Comparison of ENCODE assay signal across 8 mouse cellular contexts in the genomic region with DNA sequence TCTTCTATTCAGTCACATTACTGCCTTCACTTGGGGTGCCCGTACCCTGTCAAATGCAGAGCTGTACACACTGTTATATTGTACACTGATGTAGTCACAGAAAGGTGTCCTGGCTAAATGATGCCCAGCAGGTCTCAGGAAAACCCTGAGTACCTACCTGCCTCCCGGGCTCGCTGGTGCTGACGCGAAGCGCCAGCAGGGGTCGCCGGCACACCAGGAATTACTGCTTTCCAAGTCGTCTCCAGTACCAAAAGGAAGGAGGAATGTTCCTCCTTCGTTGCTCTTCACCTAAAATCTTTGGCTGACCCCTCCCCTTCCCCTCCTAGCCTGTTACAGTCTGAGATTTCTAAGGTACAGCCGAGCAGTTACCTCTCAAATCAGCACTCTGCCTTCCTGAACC. TPM values are rescaled to one million over a fixed set of nuclear protein-coding genes. Genes with fewer than 3 reads are reported as not detected.
A peak's percentile ranks its signal among the peaks of the same experiment; 100 is the strongest.
DNase-seq lines count a peak whose midpoint lies in the region; ATAC-seq and TF ChIP-seq lines count a peak whose summit lies in the region.

No protein-coding gene starts in this region.

- no peak overlapping the region for H3K27ac ChIP-seq in kidney, embryonic 16.5 days (ENCODE audit: low read length)
- no peak overlapping the region for H3K27ac ChIP-seq in limb, embryonic 14.5 days (replicated peaks; ENCODE audit: low read depth, low read length)

- no peak overlapping the region for H3K9ac ChIP-seq in kidney, embryonic 16.5 days (replicated peaks; ENCODE audit: low read length)
- no peak overlapping the region for H3K9ac ChIP-seq in limb, embryonic 14.5 days (ENCODE audit: low read depth, low read length, severe bottlenecking)

- peaks cover 8% of the 10 kb centered on the region for H3K4me1 ChIP-seq in kidney, embryonic 16.5 days (ENCODE audit: insufficient read depth, low read length)
- H3K4me1 ChIP-seq in limb, embryonic 14.5 days (ENCODE audit: control insufficient read depth, insufficient read depth, low read length), result peaks cover 4% of the 10 kb centered on the region; the same call in 1 of the 2 replicates

- peak; percentile 43; the same call in 1 of the 2 replicates for ATAC-seq in kidney, embryonic 16.5 days (ENCODE audit: low FRiP score, low TSS enrichment)
- ATAC-seq in limb, embryonic 14.5 days (ENCODE audit: low FRiP score, low read depth), result peak; percentile 62; the same call in 1 of the 2 replicates

- 1% methylated on average over 11 of the region's 11 CpGs for WGBS in kidney, embryonic 16.5 days
- 2% methylated on average over 11 of the region's 11 CpGs for WGBS in limb, embryonic 14.5 days

- peaks cover 67% of the 10 kb centered on the region for H3K27me3 ChIP-seq in kidney, embryonic 16.5 days (ENCODE audit: insufficient read depth, low read length)
- peaks cover 47% of the 10 kb centered on the region for H3K27me3 ChIP-seq in limb, embryonic 14.5 days (ENCODE audit: control insufficient read depth, insufficient read depth, low read length)

- no peaks in the 10 kb centered on the region for H3K9me3 ChIP-seq in kidney, embryonic 16.5 days (ENCODE audit: low read length)
- H3K9me3 ChIP-seq in limb, embryonic 14.5 days (ENCODE audit: control insufficient read depth, low read length), result no peaks in the 10 kb centered on the region

- H3K4me3 ChIP-seq in kidney, embryonic 16.5 days (ENCODE audit: low read length), result no peak overlapping the region
- H3K4me3 ChIP-seq in limb, embryonic 14.5 days (replicated peaks; ENCODE audit: low read length), result no peak overlapping the region

- TF ChIP-seq POLR2A in limb, embryonic 14.5 days (IDR thresholded peaks at IDR 0.05; ENCODE audit: borderline replicate concordance, extremely low read depth, insufficient read depth, insufficient read length), result no peak

- H3K36me3 ChIP-seq in kidney, embryonic 16.5 days (ENCODE audit: insufficient read depth, low read length), result no peaks in the 10 kb centered on the region
- H3K36me3 ChIP-seq in limb, embryonic 14.5 days (ENCODE audit: control insufficient read depth, insufficient read depth, low read length), result no peaks in the 10 kb centered on the region

- H3K4me2 ChIP-seq in kidney, embryonic 16.5 days (replicated peaks; ENCODE audit: low read depth, low read length), result no peak overlapping the region
- no peak overlapping the region for H3K4me2 ChIP-seq in limb, embryonic 14.5 days (replicated peaks; ENCODE audit: low read depth, low read length, severe bottlenecking)

- peak; percentile 76 for DNase-seq in 3134 (ENCODE audit: extremely low read depth, insufficient read length, low spot score)
- peak; percentile 63 for DNase-seq in Muller cell, postnatal 12 days (ENCODE audit: inconsistent ontology term)
- DNase-seq in cerebellum, postnatal 14 days, result peak; percentile 95
- DNase-seq in gastrocnemius, adult 8-10 months (ENCODE audit: low spot score in 2 of 2), result peak; percentile 47 to 65
- peak; percentile 67 for DNase-seq in limb, embryonic 14.5 days (ENCODE audit: low spot score)
- peak; percentile 29 for DNase-seq in ovary, adult 18-20 months (ENCODE audit: low spot score)
- peak; percentile 48 for DNase-seq in thymus, postnatal 0 days (ENCODE audit: low spot score)

RNA-seq across cellular contexts. Expression of a gene that starts 23.8 kb away (rescaled TPM):
- total RNA-seq in gastrocnemius, adult 8-10 months (2022), result 10 to 100 TPM; 65.5 to 80.9 (median 72.9) TPM
- polyA plus RNA-seq in kidney, embryonic 16.5 days (2015; fragmentation: Nextera tagmentation; extraction: Ambion mirVana), result 60.4 and 63.2 TPM in 2 replicates
- polyA plus RNA-seq in limb, embryonic 14.5 days (2012; rRNA removed), result 54.7 and 57.5 TPM in 2 replicates
- 56.6 and 62.9 TPM in 2 replicates for polyA plus RNA-seq in limb, embryonic 14.5 days (2014; fragmentation: Nextera tagmentation; extraction: Ambion mirVana)
- 55.9 and 58.4 TPM in 2 replicates for polyA plus RNA-seq in thymus, postnatal 0 days (2015; fragmentation: Nextera tagmentation; extraction: Ambion mirVana)

RNA-seq across cellular contexts. Expression of a gene that starts 26.0 kb away (rescaled TPM):
- total RNA-seq in gastrocnemius, adult 8-10 months (2022), result 10 to 100 TPM; 12.4 to 33.5 (median 21.7) TPM
- polyA plus RNA-seq in kidney, embryonic 16.5 days (2015; fragmentation: Nextera tagmentation; extraction: Ambion mirVana), result 60.1 and 74.0 TPM in 2 replicates
- 635 and 699 TPM in 2 replicates for polyA plus RNA-seq in limb, embryonic 14.5 days (2012; rRNA removed)
- 73.6 and 78.4 TPM in 2 replicates for polyA plus RNA-seq in limb, embryonic 14.5 days (2014; fragmentation: Nextera tagmentation; extraction: Ambion mirVana)
- 76.9 and 85.0 TPM in 2 replicates for polyA plus RNA-seq in thymus, postnatal 0 days (2015; fragmentation: Nextera tagmentation; extraction: Ambion mirVana)

Comparison
In these comparisons a context has a peak if more than half of its experiments do, and no peak if none do; other contexts are left out.
1. DNase-seq: peak in every context shown above with its lines; median percentile 95 in cerebellum, postnatal 14 days; 76 in 3134; 67 in limb, embryonic 14.5 days; 63 in Muller cell, postnatal 12 days; 56 in gastrocnemius, adult 8-10 months; 48 in thymus, postnatal 0 days; 29 in ovary, adult 18-20 months.